Mouse (Mus musculus) inflammation-experienced regulatory T-cells, adult 6 months (primary cell): Measurements from ENCODE around the gene Mup11. TPM values are rescaled to one million over a fixed set of nuclear protein-coding genes. Genes with fewer than 3 reads are reported as not detected.
"Not testable (repeated sequence)": the region's sequence is repeated elsewhere in the genome, so short reads cannot be mapped to it uniquely, and the experiment has no call there.

Experiments
- ATAC-seq: one replicate; pipeline ENCODE4 v1.8.0; 2017
- polyA plus RNA-seq, 3 experiments: library from polyadenylated mRNA; unstranded; fragments of 100-300 nt; shearing (Covaris generic); gene quantifications; one replicate each; pipeline ENCODE4 v1.2.1; 2017

Mup11 gene
- polyA plus RNA-seq = not detected

- not testable (repeated sequence) for ATAC-seq
Observed at GRCm38 (mm10) chr4:60662311-60662710, at the start of gene Mup11. Gene Mup11, minus strand, starts transcription at chr4:60662411.

Other genes starting within 250 kb of the Mup11 start
- not detected for gene Mup9, start 240.5 kb downstream of the Mup11 start, polyA plus RNA-seq
- not detected for gene Mup1, start 160.5 kb downstream of the Mup11 start, polyA plus RNA-seq
- not detected for gene Mup10, start 80.2 kb downstream of the Mup11 start, polyA plus RNA-seq
- gene Mup12, start 78.9 kb upstream of the Mup11 start, polyA plus RNA-seq = not detected
- gene Mup22, start 159.1 kb upstream of the Mup11 start, polyA plus RNA-seq = not detected